ENCODE assay signal across 8 mouse cellular contexts in genomic region chr19:10709360-10710087, GRCm38 (mm10). TPM values are rescaled to one million over a fixed set of nuclear protein-coding genes. Genes with fewer than 3 reads are reported as not detected.
DNase-seq lines count a peak whose midpoint lies in the region; ATAC-seq lines count a peak whose summit lies in the region.

No protein-coding gene starts in this region.

- DNase-seq in MEL-GATA-1-ER (ENCODE audit: extremely low read depth, low read depth): peak; percentile 61
- DNase-seq in cerebellum, adult 8-10 months: peak; percentile 100
- peak; percentile 94 for DNase-seq in hindbrain, embryonic 10.5 days (ENCODE audit: low spot score)
- DNase-seq in layer of hippocampus, adult 9-10 months (ENCODE audit: low spot score): peak; percentile 99
- peak; percentile 89 for DNase-seq in ovary, postnatal 10 days (ENCODE audit: low spot score)
- peak; percentile 81 for DNase-seq in thymus, postnatal 0 days (ENCODE audit: low spot score)

- no peaks in the 10 kb centered on the region for H3K27me3 ChIP-seq in hindbrain, embryonic 10.5 days (ENCODE audit: insufficient read depth, poor library complexity, severe bottlenecking)
- no peaks in the 10 kb centered on the region for H3K27me3 ChIP-seq in lung, embryonic 15.5 days

- peak; percentile 73 for ATAC-seq in frontal cortex, adult (ENCODE audit: low TSS enrichment)
- peak; percentile 35; the same call in 1 of the 2 replicates for ATAC-seq in lung, embryonic 15.5 days (ENCODE audit: borderline replicate concordance, extremely low read depth, low FRiP score, low TSS enrichment)

- H3K4me2 ChIP-seq in lung, embryonic 15.5 days: no peak overlapping the region

- H3K9me3 ChIP-seq in hindbrain, embryonic 10.5 days: no peaks in the 10 kb centered on the region
- H3K9me3 ChIP-seq in lung, embryonic 15.5 days: no peaks in the 10 kb centered on the region

- peaks cover 76% of the 10 kb centered on the region for H3K36me3 ChIP-seq in hindbrain, embryonic 10.5 days
- H3K36me3 ChIP-seq in lung, embryonic 15.5 days: peaks cover 57% of the 10 kb centered on the region

- 23% methylated on average over 8 of the region's 8 CpGs for WGBS in hindbrain, embryonic 10.5 days
- 18% methylated on average over 8 of the region's 8 CpGs for WGBS in lung, embryonic 15.5 days

- no peak overlapping the region for H3K9ac ChIP-seq in lung, embryonic 15.5 days

- H3K4me3 ChIP-seq in hindbrain, embryonic 10.5 days: no peak overlapping the region
- H3K4me3 ChIP-seq in lung, embryonic 15.5 days: no peak overlapping the region

- H3K4me1 ChIP-seq in hindbrain, embryonic 10.5 days (replicated peaks): peaks cover 14% of the 10 kb centered on the region
- H3K4me1 ChIP-seq in lung, embryonic 15.5 days: peaks cover 10% of the 10 kb centered on the region

- peak overlapping the region; percentile 69 for H3K27ac ChIP-seq in hindbrain, embryonic 10.5 days
- peak overlapping the region; percentile 44; the same call in 1 of the 2 replicates for H3K27ac ChIP-seq in lung, embryonic 15.5 days

RNA-seq across cellular contexts. Expression of gene Vps37c, which starts 21.0 kb away (rescaled TPM):
- 36.7 and 40.7 TPM in 2 replicates for polyA plus RNA-seq in hindbrain, embryonic 10.5 days (2016; fragmentation: Nextera tagmentation; extraction: Ambion mirVana)
- 30.3 and 33.4 TPM in 2 replicates for polyA plus RNA-seq in lung, embryonic 15.5 days (2015; fragmentation: Nextera tagmentation; extraction: Ambion mirVana)
- 14.6 and 19.3 TPM in 2 replicates for polyA plus RNA-seq in thymus, postnatal 0 days (2015; fragmentation: Nextera tagmentation; extraction: Ambion mirVana)

RNA-seq across cellular contexts. Expression of gene Cd5, which starts 29.3 kb away (rescaled TPM):
- 0.14 and 0.18 TPM in 2 replicates for polyA plus RNA-seq in hindbrain, embryonic 10.5 days (2016; fragmentation: Nextera tagmentation; extraction: Ambion mirVana)
- 0.45 and 0.91 TPM in 2 replicates for polyA plus RNA-seq in lung, embryonic 15.5 days (2015; fragmentation: Nextera tagmentation; extraction: Ambion mirVana)
- polyA plus RNA-seq in thymus, postnatal 0 days (2015; fragmentation: Nextera tagmentation; extraction: Ambion mirVana): 116 and 132 TPM in 2 replicates

RNA-seq across cellular contexts. Expression of gene Pga5, which starts 31.7 kb away (rescaled TPM):
- not detected in 2 replicates for polyA plus RNA-seq in hindbrain, embryonic 10.5 days (2016; fragmentation: Nextera tagmentation; extraction: Ambion mirVana)
- not detected in 2 replicates for polyA plus RNA-seq in lung, embryonic 15.5 days (2015; fragmentation: Nextera tagmentation; extraction: Ambion mirVana)
- polyA plus RNA-seq in thymus, postnatal 0 days (2015; fragmentation: Nextera tagmentation; extraction: Ambion mirVana): 0.49 and 0.95 TPM in 2 replicates

Comparison
In these comparisons a context has a peak if more than half of its experiments do, and no peak if none do; other contexts are left out.
1. RNA of gene Cd5, which starts 29.3 kb away (polyA plus RNA-seq): 116 to 132 TPM in thymus, postnatal 0 days; 0.45 to 0.91 TPM in lung, embryonic 15.5 days and 0.14 to 0.18 TPM in hindbrain, embryonic 10.5 days; every median in the first group is over 10 times any median in the second.
2. Peak in every context shown above with its lines, with median percentiles within 50 percentile points of each other: DNase-seq.